Mouse (Mus musculus) embryonic fibroblast, embryonic 13.5 days (primary cell): Measurements from ENCODE around the gene Dnm3.

Source experiments
- CTCF ChIP-seq: IDR thresholded peaks from 2 replicates; pipeline ENCODE4 v1.5.1; 2011; ENCODE audit warnings: mild to moderate bottlenecking, control low read depth, low read length, moderate library complexity, borderline replicate concordance; ENCODE audit not compliant: insufficient read depth
- POLR2A ChIP-seq: IDR thresholded peaks from 2 replicates; pipeline ENCODE4 v1.6.1; 2011; ENCODE audit warnings: low read depth, mild to moderate bottlenecking, control low read depth, low read length, moderate library complexity

DNA sequence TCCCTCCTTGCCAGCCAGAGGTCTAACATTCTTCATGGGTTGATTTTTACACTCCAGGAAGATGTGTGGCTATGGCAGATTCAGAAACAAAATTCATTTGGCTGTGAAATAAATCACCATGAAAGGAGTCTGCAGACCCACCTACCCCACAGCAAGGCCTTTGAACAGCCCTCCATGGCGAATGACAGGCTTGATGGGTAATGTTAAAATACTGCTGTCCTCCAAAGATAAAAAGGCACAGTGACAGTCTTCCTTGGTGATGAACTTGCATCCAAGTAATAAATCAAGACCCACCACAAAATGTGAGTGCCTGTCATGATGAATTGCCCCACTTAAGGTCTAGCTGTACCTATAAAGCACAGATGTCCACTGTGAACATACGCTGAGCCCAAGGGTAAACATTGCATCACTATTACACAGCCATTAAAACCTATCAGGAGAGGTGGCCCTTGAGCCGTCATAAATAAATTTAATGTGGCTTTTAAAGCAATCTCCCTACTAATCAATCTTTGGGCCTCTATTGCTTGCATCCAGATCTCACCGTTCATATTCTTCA, 131.3 kb downstream of the Dnm3 start:
- TF ChIP-seq POLR2A (no peak), CTCF (no peak)
